Mouse (Mus musculus): ENCODE results near the gene Mast2. TPM values are rescaled to one million over a fixed set of nuclear protein-coding genes. Genes with fewer than 3 reads are reported as not detected.

The Mast2 gene
- polyA plus RNA-seq, 1 experiment from 2014 or later, result 21.5 TPM

- WGBS, result 77% methylated on average over 2 of the region's 2 CpGs
- Histone ChIP-seq H3K9me3 (replicated peaks) (no peaks in the 10 kb centered on the region), H3K4me2 (no peak overlapping the region), H3K9ac (no peak overlapping the region), H3K4me3 (no peak overlapping the region), H3K27ac (ENCODE audit: poor library complexity, severe bottlenecking) (no peak overlapping the region), H3K4me1 (replicated peaks) (peaks cover 17% of the 10 kb centered on the region), H3K27me3 (replicated peaks) (no peaks in the 10 kb centered on the region), H3K36me3 (no peaks in the 10 kb centered on the region)
- ATAC-seq (ENCODE audit: insufficient number of reproducible peaks, low FRiP score), result no peak
These were observed 57.3 kb downstream of the Mast2 start for GRCm38 (mm10) chr4:116406668-116407067.

DNA sequence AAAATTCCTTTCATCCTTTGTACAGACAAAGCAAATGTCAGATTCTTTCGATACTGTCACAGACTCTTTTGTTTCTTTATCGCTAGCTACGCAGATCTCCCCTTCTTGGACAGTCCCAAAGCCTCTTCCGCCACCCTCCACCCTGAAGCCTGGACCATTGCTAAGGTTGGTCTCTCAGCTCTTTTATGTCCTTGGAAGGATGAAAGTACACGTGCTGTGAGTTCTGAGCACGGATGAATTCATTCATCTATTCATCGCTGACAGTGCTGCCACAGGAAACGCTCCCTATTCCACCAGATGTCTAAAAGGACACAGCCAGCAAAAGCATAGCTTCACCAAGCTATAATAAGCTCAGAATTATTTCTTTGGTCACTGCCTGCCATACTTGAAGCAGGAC is 58.0 kb downstream of the Mast2 start:
- Histone ChIP-seq H3K9ac (no peak overlapping the region), H3K27me3 (replicated peaks) (no peaks in the 10 kb centered on the region), H3K4me2 (peak overlapping the region; percentile 34; the same call in 1 of the 2 replicates), H3K4me1 (replicated peaks) (peaks cover 13% of the 10 kb centered on the region), H3K4me3 (no peak overlapping the region), H3K9me3 (replicated peaks) (no peaks in the 10 kb centered on the region), H3K36me3 (no peaks in the 10 kb centered on the region), H3K27ac (ENCODE audit: poor library complexity, severe bottlenecking) (no peak overlapping the region)
- WGBS, result 54% methylated on average over 8 of the region's 8 CpGs
- ATAC-seq (ENCODE audit: insufficient number of reproducible peaks, low FRiP score), result no peak

DNA sequence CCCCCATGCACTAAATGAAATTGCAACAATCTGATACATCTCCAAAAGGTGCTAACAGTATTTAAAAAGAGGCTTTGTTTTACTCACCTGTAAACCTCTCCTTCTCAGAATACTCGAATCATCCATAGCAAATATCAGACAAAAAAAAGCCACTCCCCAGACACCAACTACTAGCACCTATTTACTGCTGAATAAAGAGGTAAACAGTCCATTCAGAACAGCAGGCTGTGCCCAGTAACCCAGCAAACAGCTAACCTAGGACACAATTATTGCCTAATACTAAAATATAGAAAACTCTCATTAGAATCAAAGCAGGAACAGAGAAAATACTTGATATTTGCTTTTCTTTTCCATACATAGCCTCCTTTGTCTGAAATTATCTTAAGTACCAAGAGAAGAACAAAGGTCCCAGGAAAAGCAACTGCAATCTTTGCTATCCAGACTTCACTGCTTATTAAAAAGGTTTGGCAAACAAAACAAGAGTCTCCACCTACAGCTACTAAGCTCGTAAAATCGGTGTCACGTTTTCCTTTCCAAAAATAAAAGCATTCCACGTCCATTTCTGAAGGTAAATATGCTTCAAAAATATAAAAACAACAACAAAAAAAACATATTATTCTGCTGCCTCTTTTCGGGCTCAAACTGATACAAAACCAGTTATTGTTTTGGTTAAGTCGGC is 58.6 kb downstream of the Mast2 start:
- no peaks in the 10 kb centered on the region for H3K36me3 ChIP-seq
- no peaks in the 10 kb centered on the region for H3K27me3 ChIP-seq (replicated peaks)
- 58% methylated on average over 7 of the region's 7 CpGs for WGBS
- no peaks in the 10 kb centered on the region for H3K9me3 ChIP-seq (replicated peaks)
- peaks cover 10% of the 10 kb centered on the region for H3K4me1 ChIP-seq (replicated peaks)
- peak overlapping the region; percentile 34; the same call in 1 of the 2 replicates for H3K4me2 ChIP-seq
- no peak for ATAC-seq (ENCODE audit: insufficient number of reproducible peaks, low FRiP score)
- H3K4me3 ChIP-seq, result no peak overlapping the region
- H3K9ac ChIP-seq, result no peak overlapping the region
- no peak overlapping the region for H3K27ac ChIP-seq (ENCODE audit: poor library complexity, severe bottlenecking)

DNA sequence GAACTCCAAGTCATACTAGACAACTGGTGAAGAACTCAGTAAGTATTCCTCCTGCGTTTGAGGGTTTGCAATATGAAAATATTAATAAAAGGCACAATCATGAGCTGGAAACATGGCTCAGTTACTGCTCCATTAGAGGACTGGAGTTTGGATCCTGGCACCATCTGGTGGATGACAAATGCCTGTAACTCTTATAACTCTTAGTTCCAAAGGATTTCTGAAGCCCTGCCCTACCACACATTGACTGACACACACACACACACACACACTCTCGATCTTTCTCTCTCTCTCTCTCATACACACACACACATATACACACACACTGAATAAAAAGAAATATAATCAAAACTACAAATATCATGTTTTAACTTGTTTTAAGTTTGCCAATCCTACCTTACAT is 60.1 kb downstream of the Mast2 start:
- Histone ChIP-seq H3K4me1 (replicated peaks) (peaks cover 10% of the 10 kb centered on the region), H3K27me3 (replicated peaks) (no peaks in the 10 kb centered on the region), H3K4me2 (no peak overlapping the region), H3K4me3 (no peak overlapping the region), H3K36me3 (no peaks in the 10 kb centered on the region), H3K27ac (ENCODE audit: poor library complexity, severe bottlenecking) (no peak overlapping the region), H3K9me3 (replicated peaks) (no peaks in the 10 kb centered on the region), H3K9ac (no peak overlapping the region)
- ATAC-seq (ENCODE audit: insufficient number of reproducible peaks, low FRiP score), result no peak
- WGBS, result 70% methylated on average over 2 of the region's 2 CpGs

DNA sequence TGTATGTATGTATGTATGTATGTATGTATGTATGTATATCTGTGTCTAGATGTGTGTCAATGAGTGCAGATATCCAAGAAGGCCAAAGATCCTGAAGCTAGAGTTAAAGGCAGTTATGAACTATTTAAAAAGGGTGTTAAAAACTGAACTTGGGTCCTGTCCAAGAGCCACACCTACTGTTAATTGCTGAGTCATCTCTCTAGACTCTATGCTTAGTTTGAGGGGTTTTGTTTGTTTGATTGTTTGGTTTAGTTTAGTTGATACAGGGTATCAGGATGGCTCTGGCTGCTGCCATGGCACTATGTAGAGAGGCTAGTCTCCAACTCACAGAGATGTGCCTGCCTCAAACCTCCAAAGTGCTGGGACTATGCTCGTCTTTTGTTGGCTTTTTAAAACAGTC is 61.3 kb downstream of the Mast2 start:
- 73% methylated on average over 1 of the region's 1 CpGs for WGBS
- Histone ChIP-seq H3K27me3 (replicated peaks) (no peaks in the 10 kb centered on the region), H3K27ac (ENCODE audit: poor library complexity, severe bottlenecking) (no peak overlapping the region), H3K4me1 (replicated peaks) (peaks cover 10% of the 10 kb centered on the region), H3K9me3 (replicated peaks) (no peaks in the 10 kb centered on the region), H3K9ac (no peak overlapping the region), H3K36me3 (no peaks in the 10 kb centered on the region), H3K4me2 (no peak overlapping the region), H3K4me3 (no peak overlapping the region)
- peak; percentile 45; the same call in 1 of the 2 replicates for ATAC-seq (ENCODE audit: insufficient number of reproducible peaks, low FRiP score)

DNA sequence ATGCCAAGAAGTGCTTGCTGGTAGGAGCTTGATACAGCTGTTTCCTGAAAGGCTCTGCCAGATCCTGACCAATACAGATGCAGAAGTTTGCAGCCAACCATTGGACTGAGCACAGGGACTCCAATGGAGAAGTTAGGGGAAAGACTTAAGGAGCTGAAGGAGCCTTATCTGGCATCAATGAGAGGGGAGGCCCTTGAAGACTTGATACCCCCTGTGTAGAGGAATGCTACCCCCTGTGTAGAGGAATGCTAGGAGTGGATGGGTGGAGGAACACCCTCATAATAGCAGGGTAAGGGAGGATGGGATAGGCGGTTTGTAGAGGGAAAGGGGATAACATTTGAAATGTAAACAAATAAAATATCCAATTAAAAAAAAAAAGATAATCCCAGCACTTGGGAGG is 65.9 kb downstream of the Mast2 start:
- no peak overlapping the region for H3K4me2 ChIP-seq
- no peak overlapping the region for H3K4me3 ChIP-seq
- no peak for ATAC-seq (ENCODE audit: insufficient number of reproducible peaks, low FRiP score)
- H3K27ac ChIP-seq (ENCODE audit: poor library complexity, severe bottlenecking), result no peak overlapping the region
- no peaks in the 10 kb centered on the region for H3K36me3 ChIP-seq
- no peaks in the 10 kb centered on the region for H3K9me3 ChIP-seq (replicated peaks)
- WGBS, result 32% methylated on average over 1 of the region's 1 CpGs
- 0 out of 2 replicates have a peak, but pooled peaks cover 2% of the 10 kb centered on the region for H3K4me1 ChIP-seq (replicated peaks)
- no peak overlapping the region for H3K9ac ChIP-seq
- no peaks in the 10 kb centered on the region for H3K27me3 ChIP-seq (replicated peaks)

DNA sequence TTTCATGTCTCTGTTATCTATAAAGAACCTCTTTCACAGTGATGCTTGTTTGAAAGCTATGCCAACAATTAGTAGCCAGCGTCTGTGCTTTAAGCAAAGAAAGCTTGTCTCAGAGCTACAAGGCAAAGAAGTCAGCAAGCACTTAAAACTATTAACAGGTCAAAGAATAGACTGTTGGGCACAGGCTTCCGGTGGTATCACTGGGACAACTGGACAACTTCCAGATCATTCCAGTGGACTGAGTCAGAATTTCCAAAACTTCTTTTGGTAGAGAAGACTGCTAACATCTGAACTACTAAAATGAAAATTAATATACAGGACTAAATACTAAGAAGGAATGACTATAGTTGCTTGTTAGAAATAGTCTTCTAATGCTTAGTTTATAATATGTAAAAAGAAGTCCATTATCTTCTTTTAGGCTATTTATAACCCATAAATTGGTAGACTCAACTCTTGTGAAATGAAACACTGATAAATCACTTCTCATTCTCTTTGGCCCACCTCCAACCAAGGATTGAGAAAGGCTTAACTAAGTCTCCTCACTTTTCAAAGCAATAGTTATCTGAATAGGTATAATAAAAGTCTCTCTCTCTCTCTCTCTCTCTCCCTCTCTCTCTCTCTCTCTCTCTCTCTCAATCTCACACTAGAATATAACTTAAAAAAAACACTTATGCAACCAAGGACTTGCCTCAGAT is 85.9 kb downstream of the Mast2 start:
- ATAC-seq (ENCODE audit: insufficient number of reproducible peaks, low FRiP score), result peak; percentile 63
- H3K9ac ChIP-seq, result no peak overlapping the region
- no peak overlapping the region for H3K4me2 ChIP-seq
- no peak overlapping the region for H3K4me3 ChIP-seq
- no peaks in the 10 kb centered on the region for H3K27me3 ChIP-seq (replicated peaks)
- H3K27ac ChIP-seq (ENCODE audit: poor library complexity, severe bottlenecking), result peak overlapping the region; percentile 95
- H3K4me1 ChIP-seq (replicated peaks), result peaks cover 13% of the 10 kb centered on the region
- no peaks in the 10 kb centered on the region for H3K36me3 ChIP-seq
- 9% methylated on average over 2 of the region's 2 CpGs for WGBS
- H3K9me3 ChIP-seq (replicated peaks), result 0 out of 2 replicates have a peak, but pooled peaks cover 2% of the 10 kb centered on the region

- H3K27ac ChIP-seq (ENCODE audit: poor library complexity, severe bottlenecking), result peak overlapping the region; percentile 78
- no peak for ATAC-seq (ENCODE audit: insufficient number of reproducible peaks, low FRiP score)
- peaks cover 3% of the 10 kb centered on the region; the same call in 1 of the 2 replicates for H3K4me1 ChIP-seq (replicated peaks)
- H3K4me3 ChIP-seq, result no peak overlapping the region
- WGBS, result 47% methylated on average over 1 of the region's 1 CpGs
- peaks cover 3% of the 10 kb centered on the region; the same call in 1 of the 2 replicates for H3K36me3 ChIP-seq
- H3K4me2 ChIP-seq, result no peak overlapping the region
- H3K27me3 ChIP-seq (replicated peaks), result no peaks in the 10 kb centered on the region
- no peak overlapping the region for H3K9ac ChIP-seq
- no peaks in the 10 kb centered on the region for H3K9me3 ChIP-seq (replicated peaks)
These were observed 92.3 kb downstream of the Mast2 start for GRCm38 (mm10) chr4:116371676-116372075.

DNA sequence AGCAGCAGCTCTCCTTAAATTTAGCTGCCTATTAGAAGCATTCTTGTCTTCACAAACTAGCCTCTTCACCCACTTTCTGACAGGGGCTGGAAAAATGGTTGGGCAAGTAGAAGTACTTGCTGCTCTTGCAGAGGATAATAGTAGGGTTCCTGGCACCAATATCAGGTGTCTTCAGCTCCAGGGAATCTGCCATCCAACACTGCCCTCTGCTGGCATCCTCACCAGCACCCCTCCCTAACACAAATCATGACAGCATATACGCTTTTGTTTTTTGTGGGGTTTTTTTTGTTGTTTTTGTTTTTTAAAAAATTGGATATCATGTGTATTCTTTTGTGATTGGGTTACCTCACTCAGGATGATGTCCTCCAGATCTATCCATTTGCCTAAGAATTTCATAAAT is 105.9 kb downstream of the Mast2 start:
- peaks cover 3% of the 10 kb centered on the region; the same call in 1 of the 2 replicates for H3K9me3 ChIP-seq (replicated peaks)
- no peaks in the 10 kb centered on the region for H3K27me3 ChIP-seq (replicated peaks)
- no peak overlapping the region for H3K9ac ChIP-seq
- no peak overlapping the region for H3K27ac ChIP-seq (ENCODE audit: poor library complexity, severe bottlenecking)
- WGBS, result 97% methylated on average over 1 of the region's 1 CpGs
- H3K4me1 ChIP-seq (replicated peaks), result 0 out of 2 replicates have a peak, but pooled peaks cover 2% of the 10 kb centered on the region
- H3K36me3 ChIP-seq, result no peaks in the 10 kb centered on the region
- H3K4me3 ChIP-seq, result no peak overlapping the region
- no peak overlapping the region for H3K4me2 ChIP-seq
- ATAC-seq (ENCODE audit: insufficient number of reproducible peaks, low FRiP score), result no peak

DNA sequence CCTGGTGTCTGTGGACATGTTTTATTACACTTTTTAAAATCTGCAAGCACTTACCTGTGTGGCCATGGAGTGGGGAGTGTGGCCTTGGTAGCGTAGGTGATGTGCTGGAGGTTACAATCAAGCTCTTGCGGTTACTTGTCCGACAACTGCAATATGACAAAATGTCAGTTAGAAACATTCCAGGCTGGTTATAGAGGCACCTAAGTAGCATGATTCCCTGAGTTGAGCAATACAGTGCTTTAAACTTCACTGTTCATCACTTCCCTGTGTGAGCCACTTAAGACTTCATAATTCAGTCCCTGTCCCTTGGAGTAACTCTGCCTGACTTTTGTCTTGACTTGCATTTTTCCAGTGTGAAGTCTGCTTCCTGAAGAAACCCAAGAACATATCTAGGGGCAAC is 111.1 kb downstream of the Mast2 start:
- no peak overlapping the region for H3K4me3 ChIP-seq
- H3K9me3 ChIP-seq (replicated peaks), result no peaks in the 10 kb centered on the region
- peaks cover 11% of the 10 kb centered on the region for H3K4me1 ChIP-seq (replicated peaks)
- H3K27me3 ChIP-seq (replicated peaks), result no peaks in the 10 kb centered on the region
- H3K36me3 ChIP-seq, result no peaks in the 10 kb centered on the region
- ATAC-seq (ENCODE audit: insufficient number of reproducible peaks, low FRiP score), result no peak
- no peak overlapping the region for H3K27ac ChIP-seq (ENCODE audit: poor library complexity, severe bottlenecking)
- 94% methylated on average over 3 of the region's 3 CpGs for WGBS
- no peak overlapping the region for H3K4me2 ChIP-seq
- no peak overlapping the region for H3K9ac ChIP-seq

DNA sequence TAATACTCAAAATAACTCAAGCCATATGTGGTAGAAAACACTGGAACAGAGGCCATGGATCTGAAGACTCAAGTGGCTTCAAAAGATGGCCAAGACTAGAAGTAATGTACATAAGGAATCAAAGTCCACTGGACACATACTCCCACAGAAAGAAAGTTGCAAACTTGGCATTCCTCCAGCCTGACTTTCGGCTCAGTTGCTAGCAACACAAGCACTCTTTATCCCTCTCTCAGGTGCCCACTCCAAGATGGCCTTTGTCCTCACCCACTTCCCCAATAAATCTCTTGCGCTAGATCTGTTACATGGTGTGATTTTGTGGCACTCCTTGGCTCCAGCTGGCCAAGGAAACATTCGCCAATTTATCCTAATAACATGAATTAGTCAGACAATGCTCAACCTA is 111.5 kb downstream of the Mast2 start:
- Histone ChIP-seq H3K9me3 (replicated peaks) (no peaks in the 10 kb centered on the region), H3K27me3 (replicated peaks) (no peaks in the 10 kb centered on the region), H3K4me3 (no peak overlapping the region), H3K27ac (ENCODE audit: poor library complexity, severe bottlenecking) (no peak overlapping the region), H3K9ac (no peak overlapping the region), H3K4me1 (replicated peaks) (peaks cover 11% of the 10 kb centered on the region), H3K4me2 (no peak overlapping the region), H3K36me3 (no peaks in the 10 kb centered on the region)
- 77% methylated on average over 3 of the region's 3 CpGs for WGBS
- ATAC-seq (ENCODE audit: insufficient number of reproducible peaks, low FRiP score), result no peak
